Mouse (Mus musculus) neural tube, embryonic 11.5 days (tissue): Measurements from ENCODE around the gene Wdr64. TPM values are rescaled to one million over a fixed set of nuclear protein-coding genes. Genes with fewer than 3 reads are reported as not detected.
A peak's percentile ranks its signal among the peaks of the same experiment; 100 is the strongest.

ENCODE experiments used
- ATAC-seq: fragments of 200-750 bp; cut with Nextera tagmentation; 2 replicates; pipeline ENCODE4 v1.8.0; 2017; ENCODE audit warnings: moderate number of reproducible peaks, mild to moderate bottlenecking, moderate TSS enrichment, moderate library complexity; ENCODE audit not compliant: insufficient read depth, low FRiP score, low TSS enrichment
- DNase-seq: peaks from one replicate; pipeline ENCODE4 v3.0.0-alpha.2; 2015; ENCODE audit warnings: low spot score
- H3K27ac ChIP-seq: fragments of 300-500 bp; sonication (generic); 2 replicates; pipeline ENCODE4 v1.5.1; 2014; ENCODE audit warnings: low read depth, mild to moderate bottlenecking, low read length
- H3K27me3 ChIP-seq: fragments of 300-500 bp; sonication (generic); 2 replicates; pipeline ENCODE4 v1.6.1; 2014; ENCODE audit warnings: mild to moderate bottlenecking, low read length, mixed read lengths; ENCODE audit not compliant: control insufficient read depth, insufficient read depth
- H3K36me3 ChIP-seq: fragments of 300-500 bp; sonication (generic); 2 replicates; pipeline ENCODE4 v1.6.1; 2014; ENCODE audit warnings: mild to moderate bottlenecking, low read length, moderate library complexity, mixed read lengths; ENCODE audit not compliant: control insufficient read depth, insufficient read depth
- H3K4me1 ChIP-seq: fragments of 300-500 bp; sonication (generic); 2 replicates; pipeline ENCODE4 v1.6.1; 2014; ENCODE audit warnings: low read length, mixed read lengths; ENCODE audit not compliant: control insufficient read depth, insufficient read depth
- H3K4me2 ChIP-seq: fragments of 300-500 bp; sonication (generic); 2 replicates; pipeline ENCODE4 v1.6.1; 2014; ENCODE audit warnings: low read depth, mild to moderate bottlenecking, moderate library complexity
- H3K4me3 ChIP-seq: fragments of 300-500 bp; sonication (generic); 2 replicates; pipeline ENCODE4 v1.5.1; 2014; ENCODE audit warnings: low read depth, low read length
- H3K9ac ChIP-seq: fragments of 300-500 bp; sonication (generic); 2 replicates; pipeline ENCODE4 v1.6.1; 2014; ENCODE audit warnings: mild to moderate bottlenecking, low read length
- H3K9me3 ChIP-seq: fragments of 300-500 bp; sonication (generic); 2 replicates; pipeline ENCODE4 v1.6.1; 2016; ENCODE audit warnings: low read length; ENCODE audit not compliant: control insufficient read depth
- WGBS: fragments of 180-500 bp; shearing (Covaris S2); extraction: QIAGEN DNeasy Blood & Tissue Kit; methylation state at CpG from one replicate; pipeline ENCODE4 v1.1.7; 2014; 5-methylcytosine and 5-hydroxymethylcytosine counted together
- polyA plus RNA-seq: library from polyadenylated mRNA; unstranded; fragments of >200 nt; fragmentation: Nextera tagmentation; extraction: Ambion mirVana; gene quantifications from 2 replicates; pipeline ENCODE4 v1.2.1, GENCODE M21; 2014

Wdr64 gene
- not detected in 2 replicates for polyA plus RNA-seq

DNA sequence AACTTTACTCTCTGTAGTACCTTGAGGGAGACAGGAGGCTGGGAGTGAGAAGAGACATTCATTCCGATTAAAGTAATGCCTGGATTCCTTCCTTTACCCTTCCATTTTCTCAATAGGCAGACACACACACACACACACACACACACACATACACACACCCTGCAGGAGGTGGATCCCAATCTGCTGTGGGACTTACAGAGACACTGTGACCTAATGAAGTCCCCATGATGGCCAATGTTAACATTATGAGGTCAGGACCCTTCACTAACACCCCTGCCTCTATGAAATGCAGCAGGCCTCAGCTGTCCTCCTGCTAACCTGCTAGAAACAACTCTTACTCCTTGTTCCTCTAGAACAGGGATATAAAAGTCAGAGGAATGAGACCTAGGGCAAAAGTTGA is at the start of gene Wdr64:
Gene Wdr64 (plus strand): TSS at position 301 of the 400 bp plus-strand sequence.
- Histone ChIP-seq H3K4me3 (no peak within 1 kb of the TSS), H3K27me3 (no peaks in the 10 kb centered on the region), H3K9me3 (no peaks in the 10 kb centered on the region), H3K9ac (no peak within 1 kb of the TSS), H3K36me3 (no peaks in the 10 kb centered on the region), H3K27ac (no peak within 1 kb of the TSS), H3K4me2 (no peak within 1 kb of the TSS), H3K4me1 (no peaks in the 10 kb centered on the region)
- ATAC-seq (no peak), DNase-seq (no peak)
- WGBS = 96% methylated on average over 1 of the region's 1 CpGs

DNA sequence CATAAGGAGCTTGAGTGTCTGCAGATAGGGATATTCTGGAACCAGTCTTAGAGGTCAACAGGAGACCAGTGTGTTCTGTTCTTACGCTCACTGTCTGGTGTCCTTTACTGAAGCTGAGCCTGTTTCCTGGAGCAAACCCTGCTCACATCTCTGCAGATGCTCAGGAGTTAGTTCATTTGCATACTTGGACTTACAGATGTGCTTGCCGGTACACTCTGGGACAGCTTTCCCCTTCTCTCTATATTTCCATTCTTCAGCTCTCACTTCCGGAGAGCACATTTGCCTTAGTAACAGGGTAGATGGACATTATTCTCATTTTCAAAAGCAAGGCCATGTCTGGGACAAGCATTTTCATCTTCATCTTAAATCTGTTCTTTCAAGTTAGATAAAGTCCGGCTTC is 49.8 kb upstream of the Wdr64 start:
- no peak for DNase-seq
- 94% methylated on average over 4 of the region's 4 CpGs for WGBS
- Histone ChIP-seq H3K4me1 (no peaks in the 10 kb centered on the region), H3K4me2 (no peak overlapping the region), H3K9me3 (no peaks in the 10 kb centered on the region), H3K27ac (no peak overlapping the region), H3K4me3 (no peak overlapping the region), H3K9ac (no peak overlapping the region), H3K27me3 (no peaks in the 10 kb centered on the region), H3K36me3 (no peaks in the 10 kb centered on the region)
- ATAC-seq = no peak

DNA sequence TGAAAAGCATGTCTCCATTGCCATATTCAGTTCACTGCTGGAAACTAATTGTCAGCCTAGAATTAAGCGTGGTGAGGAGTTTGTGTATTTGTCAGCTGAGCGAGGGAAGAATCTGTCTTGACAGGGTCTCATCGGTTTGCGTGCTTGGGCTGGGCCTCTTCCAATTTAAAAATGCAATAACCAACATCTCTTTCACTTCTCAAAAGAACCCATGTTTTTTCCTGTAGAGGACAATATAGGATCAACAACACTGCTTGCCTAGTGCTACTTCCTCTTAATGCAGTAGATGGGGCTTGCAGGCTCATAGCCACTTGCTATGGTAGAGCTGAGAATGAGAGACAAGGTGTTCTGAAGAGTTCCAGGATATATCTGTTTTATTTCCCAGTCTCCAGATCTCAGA is 38.5 kb upstream of the Wdr64 start:
- no peaks in the 10 kb centered on the region for H3K27me3 ChIP-seq
- H3K36me3 ChIP-seq = no peaks in the 10 kb centered on the region
- no peaks in the 10 kb centered on the region for H3K9me3 ChIP-seq
- no peak overlapping the region for H3K9ac ChIP-seq
- no peak for ATAC-seq
- no peak overlapping the region for H3K4me2 ChIP-seq
- DNase-seq = no peak
- no peaks in the 10 kb centered on the region for H3K4me1 ChIP-seq
- WGBS = 91% methylated on average over 4 of the region's 4 CpGs
- no peak overlapping the region for H3K27ac ChIP-seq
- no peak overlapping the region for H3K4me3 ChIP-seq

DNA sequence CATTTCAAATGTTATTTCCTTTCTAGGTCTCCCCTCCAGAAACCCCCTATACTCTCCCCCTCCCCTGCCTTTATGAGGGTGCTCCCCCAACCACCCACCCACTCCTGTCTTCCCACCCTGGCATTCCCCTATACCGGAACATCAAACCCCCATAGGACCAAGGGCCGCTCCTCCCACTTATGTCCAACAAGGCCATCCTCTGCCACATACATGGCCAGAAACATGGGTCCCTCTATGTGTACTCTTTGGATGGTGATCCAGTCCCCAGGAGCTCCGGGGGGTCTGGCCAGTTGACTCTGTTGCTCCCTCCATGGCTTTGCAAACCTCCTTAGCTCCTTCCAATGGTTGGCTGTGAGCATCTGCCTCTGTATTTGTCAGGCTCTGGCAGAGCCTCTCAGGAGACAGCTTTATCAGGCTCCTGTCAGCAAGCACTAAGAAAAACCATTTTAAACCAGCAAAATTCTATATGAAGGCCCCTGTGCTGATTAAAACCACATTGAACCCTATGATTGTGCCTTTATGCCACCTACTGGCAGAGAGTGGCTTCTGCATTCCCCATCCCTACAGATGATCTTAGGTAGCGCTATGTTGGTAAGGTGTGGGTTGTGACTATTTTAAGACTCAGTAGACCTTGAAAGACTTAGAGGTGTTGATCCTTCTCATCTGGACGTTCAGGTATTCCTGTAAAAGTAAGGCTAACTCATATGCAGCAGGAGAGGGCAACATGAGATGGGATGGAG is 29.6 kb upstream of the Wdr64 start:
- no peak overlapping the region for H3K27ac ChIP-seq
- H3K9me3 ChIP-seq = no peaks in the 10 kb centered on the region
- H3K27me3 ChIP-seq = no peaks in the 10 kb centered on the region
- DNase-seq (peak; percentile 36), ATAC-seq (peak; percentile 65; the same call in 1 of the 2 replicates)
- H3K4me2 ChIP-seq = no peak overlapping the region
- 78% methylated on average over 5 of the region's 5 CpGs for WGBS
- H3K4me1 ChIP-seq = no peaks in the 10 kb centered on the region
- H3K9ac ChIP-seq = no peak overlapping the region
- peaks cover 2% of the 10 kb centered on the region; the same call in 1 of the 2 replicates for H3K36me3 ChIP-seq
- no peak overlapping the region for H3K4me3 ChIP-seq

- no peaks in the 10 kb centered on the region for H3K27me3 ChIP-seq
- H3K4me1 ChIP-seq = no peaks in the 10 kb centered on the region
- no peak for ATAC-seq
- no peaks in the 10 kb centered on the region for H3K9me3 ChIP-seq
- peaks cover 2% of the 10 kb centered on the region; the same call in 1 of the 2 replicates for H3K36me3 ChIP-seq
- H3K4me3 ChIP-seq = no peak overlapping the region
- 89% methylated on average over 3 of the region's 3 CpGs for WGBS
- H3K4me2 ChIP-seq = no peak overlapping the region
- DNase-seq = no peak
- no peak overlapping the region for H3K27ac ChIP-seq
- no peak overlapping the region for H3K9ac ChIP-seq
Measured at GRCm38 (mm10) chr1:175669456-175669855, 28.9 kb upstream of the Wdr64 start.

DNA sequence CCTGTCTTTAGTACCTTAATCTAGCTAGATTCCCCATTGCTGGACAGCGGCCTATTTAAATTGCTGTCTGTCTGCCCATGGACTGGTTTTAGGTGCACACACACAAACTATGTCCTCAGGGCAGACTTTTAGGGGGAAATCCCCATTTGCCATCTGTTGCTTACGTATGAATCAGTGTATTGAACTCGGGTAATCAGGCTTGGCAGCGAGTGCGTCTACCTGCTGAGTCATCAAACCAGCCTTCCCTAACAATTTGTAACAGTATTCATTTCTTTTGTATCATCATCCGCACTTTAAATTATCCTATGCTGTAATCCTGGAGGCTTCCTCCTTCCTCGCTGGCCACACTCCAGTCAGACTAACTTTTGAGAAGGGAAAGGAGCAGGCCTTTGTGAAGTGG is 28.4 kb upstream of the Wdr64 start:
- WGBS = 76% methylated on average over 7 of the region's 7 CpGs
- ATAC-seq = no peak
- Histone ChIP-seq H3K9ac (no peak overlapping the region), H3K4me1 (no peaks in the 10 kb centered on the region), H3K27me3 (no peaks in the 10 kb centered on the region), H3K27ac (no peak overlapping the region), H3K9me3 (no peaks in the 10 kb centered on the region), H3K36me3 (peaks cover 2% of the 10 kb centered on the region; the same call in 1 of the 2 replicates), H3K4me3 (no peak overlapping the region), H3K4me2 (no peak overlapping the region)
- no peak for DNase-seq

GRCm38 (mm10) chr1:175671626-175672025 is 26.8 kb upstream of the Wdr64 start:
- no peak overlapping the region for H3K27ac ChIP-seq
- no peaks in the 10 kb centered on the region for H3K4me1 ChIP-seq
- 58% methylated on average over 1 of the region's 1 CpGs for WGBS
- ATAC-seq (no peak), DNase-seq (no peak)
- no peaks in the 10 kb centered on the region for H3K9me3 ChIP-seq
- no peak overlapping the region for H3K9ac ChIP-seq
- H3K4me3 ChIP-seq = no peak overlapping the region
- H3K4me2 ChIP-seq = no peak overlapping the region
- H3K36me3 ChIP-seq = no peaks in the 10 kb centered on the region
- H3K27me3 ChIP-seq = no peaks in the 10 kb centered on the region

- H3K9me3 ChIP-seq = no peaks in the 10 kb centered on the region
- 86% methylated on average over 7 of the region's 7 CpGs for WGBS
- DNase-seq = no peak
- no peaks in the 10 kb centered on the region for H3K36me3 ChIP-seq
- no peak overlapping the region for H3K4me3 ChIP-seq
- H3K9ac ChIP-seq = no peak overlapping the region
- no peaks in the 10 kb centered on the region for H3K27me3 ChIP-seq
- H3K4me2 ChIP-seq = no peak overlapping the region
- no peaks in the 10 kb centered on the region for H3K4me1 ChIP-seq
- no peak overlapping the region for H3K27ac ChIP-seq
- no peak for ATAC-seq
Measured at GRCm38 (mm10) chr1:175673563-175674325, 24.6 kb upstream of the Wdr64 start.

DNA sequence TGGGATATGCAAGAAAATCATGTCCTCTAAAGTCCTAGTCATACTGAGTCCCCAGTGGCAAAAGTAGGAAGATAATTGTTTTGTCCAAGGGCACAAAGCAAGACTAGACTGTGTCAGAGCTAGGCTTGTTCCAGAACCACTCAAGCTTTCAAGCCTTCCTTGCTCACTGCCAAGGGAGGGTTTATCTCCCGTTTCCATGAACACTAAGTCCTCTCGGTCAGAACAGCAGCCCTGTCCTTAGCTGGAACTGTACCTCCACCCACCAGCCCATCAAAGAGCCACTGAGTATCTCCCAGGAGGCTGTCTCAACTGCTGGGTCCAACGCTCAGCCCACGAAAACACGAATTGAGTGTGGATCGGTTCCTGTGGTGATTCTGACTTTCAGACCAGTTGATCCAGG is 23.3 kb upstream of the Wdr64 start:
- 85% methylated on average over 6 of the region's 6 CpGs for WGBS
- ATAC-seq = no peak
- no peak overlapping the region for H3K27ac ChIP-seq

More for the DNA sequence above, 23.3 kb upstream of the Wdr64 start:
- Histone ChIP-seq H3K4me3 (no peak overlapping the region), H3K36me3 (no peaks in the 10 kb centered on the region), H3K27me3 (no peaks in the 10 kb centered on the region), H3K4me2 (no peak overlapping the region), H3K4me1 (no peaks in the 10 kb centered on the region), H3K9me3 (no peaks in the 10 kb centered on the region), H3K9ac (no peak overlapping the region)
- DNase-seq = no peak
